Mouse (Mus musculus): ENCODE data around the gene Gm21060. TPM values are rescaled to one million over a fixed set of nuclear protein-coding genes. Genes with fewer than 3 reads are reported as not detected.
A peak's percentile ranks its signal among the peaks of the same experiment; 100 is the strongest.
"Not testable (repeated sequence)": the region's sequence is repeated elsewhere in the genome, so short reads cannot be mapped to it uniquely, and the experiment has no call there.

Gm21060 gene
- not detected in 2 replicates for polyA plus RNA-seq (2014; fragmentation: Nextera tagmentation; extraction: Ambion mirVana)

- no peaks in the 10 kb centered on the region for H3K9me3 ChIP-seq (ENCODE audit: control insufficient read depth, low read length)
- H3K9ac ChIP-seq (ENCODE audit: low read length): no peak within 1 kb of the TSS
- no peak within 1 kb of the TSS for H3K4me3 ChIP-seq (ENCODE audit: control insufficient read depth in 1 of 2, insufficient read depth in 1 of 2, low read depth in 1 of 2, low read length in 2 of 2)
- no peak within 1 kb of the TSS for H3K4me2 ChIP-seq (ENCODE audit: low read length)
- H3K4me1 ChIP-seq (ENCODE audit: control insufficient read depth in 2 of 2, insufficient read depth in 2 of 2, low read length in 2 of 2): no peaks in the 10 kb centered on the region
- H3K27ac ChIP-seq (replicated peaks in 1 of 2; ENCODE audit: control insufficient read depth in 1 of 2, insufficient read depth in 1 of 2, low read depth in 2 of 2, low read length in 2 of 2): no peak within 1 kb of the TSS
- H3K27me3 ChIP-seq (ENCODE audit: control insufficient read depth, insufficient read depth, low read length): no peaks in the 10 kb centered on the region
- no peaks in the 10 kb centered on the region for H3K36me3 ChIP-seq (ENCODE audit: control insufficient read depth, insufficient read depth, low read length)
- no peak for ATAC-seq (ENCODE audit: insufficient number of reproducible peaks, insufficient read depth, low FRiP score, low read depth)
- WGBS: 85% methylated on average over 2 of the region's 2 CpGs
These were observed at the start of gene Gm21060 for GRCm38 (mm10) chr19:61296969-61297368. Gene Gm21060 (minus strand): TSS chr19:61297069.

- 87% methylated on average over 3 of the region's 3 CpGs for WGBS
- H3K36me3 ChIP-seq (ENCODE audit: control insufficient read depth, insufficient read depth, low read length); ATAC-seq (ENCODE audit: insufficient number of reproducible peaks, insufficient read depth, low FRiP score, low read depth): not testable (repeated sequence)
These were observed 24.0 kb upstream of the Gm21060 start for GRCm38 (mm10) chr19:61320844-61321243.

GRCm38 (mm10) chr19:61313185-61313584 is 16.3 kb upstream of the Gm21060 start:
- not testable (repeated sequence) for H3K4me3 ChIP-seq (ENCODE audit: control insufficient read depth in 1 of 2, insufficient read depth in 1 of 2, low read depth in 1 of 2, low read length in 2 of 2); H3K9me3 ChIP-seq (ENCODE audit: control insufficient read depth, low read length); H3K27ac ChIP-seq (replicated peaks in 1 of 2; ENCODE audit: control insufficient read depth in 1 of 2, insufficient read depth in 1 of 2, low read depth in 2 of 2, low read length in 2 of 2); H3K9ac ChIP-seq (ENCODE audit: low read length); H3K4me2 ChIP-seq (ENCODE audit: low read length); H3K36me3 ChIP-seq (ENCODE audit: control insufficient read depth, insufficient read depth, low read length); ATAC-seq (ENCODE audit: insufficient number of reproducible peaks, insufficient read depth, low FRiP score, low read depth); H3K4me1 ChIP-seq (ENCODE audit: control insufficient read depth in 2 of 2, insufficient read depth in 2 of 2, low read length in 2 of 2); H3K27me3 ChIP-seq (ENCODE audit: control insufficient read depth, insufficient read depth, low read length)
- WGBS: 42% methylated on average over 11 of the region's 11 CpGs

More at GRCm38 (mm10) chr19:61320844-61321243, 24.0 kb upstream of the Gm21060 start:
- not testable (repeated sequence) for H3K4me2 ChIP-seq (ENCODE audit: low read length); H3K27ac ChIP-seq (replicated peaks in 1 of 2; ENCODE audit: control insufficient read depth in 1 of 2, insufficient read depth in 1 of 2, low read depth in 2 of 2, low read length in 2 of 2); H3K4me1 ChIP-seq (ENCODE audit: control insufficient read depth in 2 of 2, insufficient read depth in 2 of 2, low read length in 2 of 2); H3K9me3 ChIP-seq (ENCODE audit: control insufficient read depth, low read length); H3K27me3 ChIP-seq (ENCODE audit: control insufficient read depth, insufficient read depth, low read length); H3K4me3 ChIP-seq (ENCODE audit: control insufficient read depth in 1 of 2, insufficient read depth in 1 of 2, low read depth in 1 of 2, low read length in 2 of 2); H3K9ac ChIP-seq (ENCODE audit: low read length)

- H3K36me3 ChIP-seq (ENCODE audit: control insufficient read depth, insufficient read depth, low read length); H3K27me3 ChIP-seq (ENCODE audit: control insufficient read depth, insufficient read depth, low read length); H3K27ac ChIP-seq (replicated peaks in 1 of 2; ENCODE audit: control insufficient read depth in 1 of 2, insufficient read depth in 1 of 2, low read depth in 2 of 2, low read length in 2 of 2); H3K9me3 ChIP-seq (ENCODE audit: control insufficient read depth, low read length); H3K4me3 ChIP-seq (ENCODE audit: control insufficient read depth in 1 of 2, insufficient read depth in 1 of 2, low read depth in 1 of 2, low read length in 2 of 2); H3K9ac ChIP-seq (ENCODE audit: low read length); H3K4me2 ChIP-seq (ENCODE audit: low read length); ATAC-seq (ENCODE audit: insufficient number of reproducible peaks, insufficient read depth, low FRiP score, low read depth); H3K4me1 ChIP-seq (ENCODE audit: control insufficient read depth in 2 of 2, insufficient read depth in 2 of 2, low read length in 2 of 2): not testable (repeated sequence)
- WGBS: 86% methylated on average over 9 of the region's 10 CpGs
These were observed 15.5 kb upstream of the Gm21060 start for GRCm38 (mm10) chr19:61312400-61312799.

GRCm38 (mm10) chr19:61308083-61308482 is 11.2 kb upstream of the Gm21060 start:
- peak overlapping the region; percentile 50 to 70; a peak in 2 of 4 replicates for H3K27ac ChIP-seq (replicated peaks in 1 of 2; ENCODE audit: control insufficient read depth in 1 of 2, insufficient read depth in 1 of 2, low read depth in 2 of 2, low read length in 2 of 2)
- not testable (repeated sequence) for ATAC-seq (ENCODE audit: insufficient number of reproducible peaks, insufficient read depth, low FRiP score, low read depth); H3K27me3 ChIP-seq (ENCODE audit: control insufficient read depth, insufficient read depth, low read length); H3K4me2 ChIP-seq (ENCODE audit: low read length); H3K4me1 ChIP-seq (ENCODE audit: control insufficient read depth in 2 of 2, insufficient read depth in 2 of 2, low read length in 2 of 2); H3K9ac ChIP-seq (ENCODE audit: low read length); H3K36me3 ChIP-seq (ENCODE audit: control insufficient read depth, insufficient read depth, low read length); H3K4me3 ChIP-seq (ENCODE audit: control insufficient read depth in 1 of 2, insufficient read depth in 1 of 2, low read depth in 1 of 2, low read length in 2 of 2); H3K9me3 ChIP-seq (ENCODE audit: control insufficient read depth, low read length)
- WGBS: 46% methylated on average over 1 of the region's 1 CpGs

- H3K27ac ChIP-seq (replicated peaks in 1 of 2; ENCODE audit: control insufficient read depth in 1 of 2, insufficient read depth in 1 of 2, low read depth in 2 of 2, low read length in 2 of 2); H3K9me3 ChIP-seq (ENCODE audit: control insufficient read depth, low read length); H3K27me3 ChIP-seq (ENCODE audit: control insufficient read depth, insufficient read depth, low read length); H3K9ac ChIP-seq (ENCODE audit: low read length); H3K4me3 ChIP-seq (ENCODE audit: control insufficient read depth in 1 of 2, insufficient read depth in 1 of 2, low read depth in 1 of 2, low read length in 2 of 2); H3K36me3 ChIP-seq (ENCODE audit: control insufficient read depth, insufficient read depth, low read length); H3K4me1 ChIP-seq (ENCODE audit: control insufficient read depth in 2 of 2, insufficient read depth in 2 of 2, low read length in 2 of 2); H3K4me2 ChIP-seq (ENCODE audit: low read length); ATAC-seq (ENCODE audit: insufficient number of reproducible peaks, insufficient read depth, low FRiP score, low read depth): not testable (repeated sequence)
- WGBS: 74% methylated on average over 4 of the region's 4 CpGs
These were observed 11.8 kb downstream of the Gm21060 start for GRCm38 (mm10) chr19:61285033-61285432.

GRCm38 (mm10) chr19:61283581-61283980 is 13.3 kb downstream of the Gm21060 start:
- Histone ChIP-seq H3K9me3 (ENCODE audit: control insufficient read depth, low read length) (no peaks in the 10 kb centered on the region), H3K4me2 (ENCODE audit: low read length) (no peak overlapping the region), H3K4me3 (ENCODE audit: control insufficient read depth in 1 of 2, insufficient read depth in 1 of 2, low read depth in 1 of 2, low read length in 2 of 2) (no peak overlapping the region), H3K27me3 (ENCODE audit: control insufficient read depth, insufficient read depth, low read length) (no peaks in the 10 kb centered on the region), H3K36me3 (ENCODE audit: control insufficient read depth, insufficient read depth, low read length) (no peaks in the 10 kb centered on the region), H3K27ac (replicated peaks in 1 of 2; ENCODE audit: control insufficient read depth in 1 of 2, insufficient read depth in 1 of 2, low read depth in 2 of 2, low read length in 2 of 2) (no peak overlapping the region), H3K4me1 (ENCODE audit: control insufficient read depth in 2 of 2, insufficient read depth in 2 of 2, low read length in 2 of 2) (no peaks in the 10 kb centered on the region), H3K9ac (ENCODE audit: low read length) (no peak overlapping the region)
- no peak for ATAC-seq (ENCODE audit: insufficient number of reproducible peaks, insufficient read depth, low FRiP score, low read depth)
- 41% methylated on average over 1 of the region's 1 CpGs for WGBS

- no peaks in the 10 kb centered on the region for H3K36me3 ChIP-seq (ENCODE audit: control insufficient read depth, insufficient read depth, low read length)
- no peak overlapping the region for H3K9ac ChIP-seq (ENCODE audit: low read length)
- H3K4me3 ChIP-seq (ENCODE audit: control insufficient read depth in 1 of 2, insufficient read depth in 1 of 2, low read depth in 1 of 2, low read length in 2 of 2): no peak overlapping the region
- H3K4me1 ChIP-seq (ENCODE audit: control insufficient read depth in 2 of 2, insufficient read depth in 2 of 2, low read length in 2 of 2): no peaks in the 10 kb centered on the region
- no peak overlapping the region for H3K4me2 ChIP-seq (ENCODE audit: low read length)
- ATAC-seq (ENCODE audit: insufficient number of reproducible peaks, insufficient read depth, low FRiP score, low read depth): no peak
- H3K27ac ChIP-seq (replicated peaks in 1 of 2; ENCODE audit: control insufficient read depth in 1 of 2, insufficient read depth in 1 of 2, low read depth in 2 of 2, low read length in 2 of 2): no peak overlapping the region
- H3K9me3 ChIP-seq (ENCODE audit: control insufficient read depth, low read length): no peaks in the 10 kb centered on the region
- 95% methylated on average over 1 of the region's 1 CpGs for WGBS
- no peaks in the 10 kb centered on the region for H3K27me3 ChIP-seq (ENCODE audit: control insufficient read depth, insufficient read depth, low read length)
These were observed 21.4 kb downstream of the Gm21060 start for GRCm38 (mm10) chr19:61275446-61275845.

Data from heart, embryonic 14.5 days (tissue).